Mouse (Mus musculus) ES-Bruce4 (cell line): ENCODE data around the gene Pus3.
"Not testable (repeated sequence)": the region's sequence is repeated elsewhere in the genome, so short reads cannot be mapped to it uniquely, and the experiment has no call there.

Experiments
- CTCF ChIP-seq: IDR thresholded peaks from one replicate; pipeline ENCODE4 v1.8.1; 2011; ENCODE audit warnings: low read depth, low read length
- EP300 ChIP-seq: IDR thresholded peaks from 2 replicates; pipeline ENCODE4 v1.6.1; 2011; ENCODE audit warnings: low read depth, low read length; ENCODE audit not compliant: insufficient read depth
- POLR2A ChIP-seq: IDR thresholded peaks from one replicate; pipeline ENCODE4 v1.8.1; 2011; ENCODE audit warnings: low read length; ENCODE audit not compliant: insufficient read depth

- not testable (repeated sequence) for TF ChIP-seq POLR2A, CTCF, EP300
Measured at GRCm38 (mm10) chr9:35616784-35617183, 58.4 kb downstream of the Pus3 start.
